In genomic region chr19:47917396-47917795, GRCm38 (mm10) we compare ENCODE assay signal across 9 mouse cellular contexts. TPM values are rescaled to one million over a fixed set of nuclear protein-coding genes. Genes with fewer than 3 reads are reported as not detected.
A peak's percentile ranks its signal among the peaks of the same experiment; 100 is the strongest.
DNase-seq lines count a peak whose midpoint lies in the region; ATAC-seq lines count a peak whose summit lies in the region.
"Had no signal": no experiment of that assay in that cellular context is flagged by ENCODE, and none has a peak within 500 bp of the region (broad histone marks: within the 10 kb centered on the region; RNA-seq: fewer than 3 reads in every experiment).

No protein-coding gene starts in this region.

- peak overlapping the region; percentile 75 for H3K9ac ChIP-seq in forebrain, embryonic 14.5 days (ENCODE audit: low read length)
- H3K9ac ChIP-seq in limb, embryonic 15.5 days = no peak overlapping the region

- peaks cover 40% of the 10 kb centered on the region for H3K4me1 ChIP-seq in megakaryocyte, embryonic 14.5 days
- H3K4me1 ChIP-seq in forebrain, embryonic 14.5 days (ENCODE audit: control insufficient read depth, insufficient read depth, low read length) = peaks cover 17% of the 10 kb centered on the region
- peaks cover 30% of the 10 kb centered on the region for H3K4me1 ChIP-seq in limb, embryonic 15.5 days

- WGBS in forebrain, embryonic 14.5 days = 9% methylated on average over 4 of the region's 4 CpGs
- WGBS in limb, embryonic 15.5 days = 21% methylated on average over 4 of the region's 4 CpGs

- peak overlapping the region; percentile 99 for H3K4me3 ChIP-seq in megakaryocyte, embryonic 14.5 days (replicated peaks)
- peak overlapping the region; percentile 61 for H3K4me3 ChIP-seq in forebrain, embryonic 14.5 days (ENCODE audit: low read depth, low read length)
- H3K4me3 ChIP-seq in limb, embryonic 15.5 days = peak overlapping the region; percentile 70

- H3K27ac ChIP-seq in forebrain, embryonic 14.5 days (ENCODE audit: low read depth, low read length) = no peak overlapping the region
- no peak overlapping the region for H3K27ac ChIP-seq in limb, embryonic 15.5 days

- ATAC-seq in megakaryocyte, adult 5-6 weeks (ENCODE audit: poor library complexity, severe bottlenecking) = no peak
- no peak for ATAC-seq in forebrain, embryonic 14.5 days
- ATAC-seq in limb, embryonic 15.5 days (ENCODE audit: insufficient number of reproducible peaks, low FRiP score, low TSS enrichment, low read depth) = no peak
- ATAC-seq in megakaryocyte progenitor cell, adult 5-6 weeks (replicated peaks; ENCODE audit: poor library complexity) = no peak

- no peaks in the 10 kb centered on the region for H3K27me3 ChIP-seq in megakaryocyte, embryonic 14.5 days (replicated peaks)
- H3K27me3 ChIP-seq in forebrain, embryonic 14.5 days (replicated peaks; ENCODE audit: control insufficient read depth, insufficient read depth, low read length) = no peaks in the 10 kb centered on the region
- H3K27me3 ChIP-seq in limb, embryonic 15.5 days = no peaks in the 10 kb centered on the region

- peaks cover 22% of the 10 kb centered on the region for H3K36me3 ChIP-seq in megakaryocyte, embryonic 14.5 days (replicated peaks; ENCODE audit: low read length)
- H3K36me3 ChIP-seq in forebrain, embryonic 14.5 days (ENCODE audit: control insufficient read depth, insufficient read depth, low read length) = no peaks in the 10 kb centered on the region
- H3K36me3 ChIP-seq in limb, embryonic 15.5 days = no peaks in the 10 kb centered on the region

- H3K9me3 ChIP-seq in megakaryocyte, embryonic 14.5 days = no peaks in the 10 kb centered on the region
- H3K9me3 ChIP-seq in forebrain, embryonic 14.5 days (replicated peaks; ENCODE audit: control insufficient read depth, low read length) = no peaks in the 10 kb centered on the region
- no peaks in the 10 kb centered on the region for H3K9me3 ChIP-seq in limb, embryonic 15.5 days

- H3K4me2 ChIP-seq in forebrain, embryonic 14.5 days (ENCODE audit: low read length) = peak overlapping the region; percentile 56
- H3K4me2 ChIP-seq in limb, embryonic 15.5 days = peak overlapping the region; percentile 68

- no peak for DNase-seq in forebrain, embryonic 14.5 days (ENCODE audit: low spot score)
- DNase-seq in ovary, postnatal 10 days (ENCODE audit: low spot score) = no peak
- no peak for DNase-seq in right cerebral cortex, postnatal 4 days
- DNase-seq: gastrocnemius, postnatal 25 days; thymus, adult 18-20 months had no signal

RNA-seq across cellular contexts. Expression of gene Cfap43, which starts 1.7 kb away (rescaled TPM):
- polyA plus RNA-seq in megakaryocyte, embryonic 14.5 days (2012; ENCODE audit: insufficient read depth, low replicate concordance) = not detected in 2 replicates
- total RNA-seq in megakaryocyte, adult 5-6 weeks (2015) = 0.18 and 0.32 TPM in 2 replicates
- total RNA-seq in megakaryocyte, adult 5-6 weeks (2017) = not detected in 2 replicates
- 0.99 and 1.4 TPM in 2 replicates for polyA plus RNA-seq in forebrain, embryonic 14.5 days (2014; fragmentation: Nextera tagmentation; extraction: Ambion mirVana)
- 0.34 and 0.47 TPM in 2 replicates for polyA plus RNA-seq in limb, embryonic 15.5 days (2015; fragmentation: Nextera tagmentation; extraction: Ambion mirVana)
- total RNA-seq in megakaryocyte progenitor cell, adult 5-6 weeks (2015) = not detected in 2 replicates
- not detected in 2 replicates for total RNA-seq in megakaryocyte progenitor cell, adult 5-6 weeks (2017)
- total RNA-seq: gastrocnemius, postnatal 25 days had no signal

RNA-seq across cellular contexts. Expression of gene Itprip, which starts 1.7 kb away (rescaled TPM):
- polyA plus RNA-seq in megakaryocyte, embryonic 14.5 days (2012; ENCODE audit: insufficient read depth, low replicate concordance) = 2.1 and 2.3 TPM in 2 replicates
- 14.8 and 18.9 TPM in 2 replicates for total RNA-seq in megakaryocyte, adult 5-6 weeks (2015)
- total RNA-seq in megakaryocyte, adult 5-6 weeks (2017) = 28.4 and 28.9 TPM in 2 replicates
- polyA plus RNA-seq in forebrain, embryonic 14.5 days (2014; fragmentation: Nextera tagmentation; extraction: Ambion mirVana) = 5.4 and 6.4 TPM in 2 replicates
- polyA plus RNA-seq in limb, embryonic 15.5 days (2015; fragmentation: Nextera tagmentation; extraction: Ambion mirVana) = 23.0 and 24.3 TPM in 2 replicates
- 10.2 and 13.1 TPM in 2 replicates for total RNA-seq in megakaryocyte progenitor cell, adult 5-6 weeks (2015)
- total RNA-seq in megakaryocyte progenitor cell, adult 5-6 weeks (2017) = 12.1 and 18.3 TPM in 2 replicates

RNA-seq across cellular contexts. Expression of gene Cfap58, which starts 20.1 kb away (rescaled TPM):
- not detected in 2 replicates for polyA plus RNA-seq in megakaryocyte, embryonic 14.5 days (2012; ENCODE audit: insufficient read depth, low replicate concordance)
- not detected in 2 replicates for total RNA-seq in megakaryocyte, adult 5-6 weeks (2015)
- not detected in 2 replicates for total RNA-seq in megakaryocyte, adult 5-6 weeks (2017)
- 0.37 and 0.50 TPM in 2 replicates for polyA plus RNA-seq in forebrain, embryonic 14.5 days (2014; fragmentation: Nextera tagmentation; extraction: Ambion mirVana)
- polyA plus RNA-seq in limb, embryonic 15.5 days (2015; fragmentation: Nextera tagmentation; extraction: Ambion mirVana) = not detected in 2 replicates
- total RNA-seq in megakaryocyte progenitor cell, adult 5-6 weeks (2015) = not detected in 2 replicates
- total RNA-seq in megakaryocyte progenitor cell, adult 5-6 weeks (2017) = not detected in 2 replicates
- total RNA-seq: gastrocnemius, postnatal 25 days had no signal

RNA-seq across cellular contexts. Expression of gene Gsto2, which starts 52.1 kb away (rescaled TPM):
- not detected in 2 replicates for polyA plus RNA-seq in megakaryocyte, embryonic 14.5 days (2012; ENCODE audit: insufficient read depth, low replicate concordance)
- total RNA-seq in megakaryocyte, adult 5-6 weeks (2015) = not detected in 2 replicates
- not detected in 2 replicates for total RNA-seq in megakaryocyte, adult 5-6 weeks (2017)
- polyA plus RNA-seq in forebrain, embryonic 14.5 days (2014; fragmentation: Nextera tagmentation; extraction: Ambion mirVana) = 1.1 TPM in 2 replicates
- 1.1 and 1.3 TPM in 2 replicates for polyA plus RNA-seq in limb, embryonic 15.5 days (2015; fragmentation: Nextera tagmentation; extraction: Ambion mirVana)
- total RNA-seq in megakaryocyte progenitor cell, adult 5-6 weeks (2015) = not detected in 2 replicates
- total RNA-seq in megakaryocyte progenitor cell, adult 5-6 weeks (2017) = 0.34 and 0.62 TPM in 2 replicates
